Mouse (Mus musculus): ENCODE measurements around the gene Slc30a1. TPM values are rescaled to one million over a fixed set of nuclear protein-coding genes. Genes with fewer than 3 reads are reported as not detected.

The Slc30a1 gene
- total RNA-seq, 2 experiments from 2014 or later, result 35.5 to 37.1 TPM

DNA sequence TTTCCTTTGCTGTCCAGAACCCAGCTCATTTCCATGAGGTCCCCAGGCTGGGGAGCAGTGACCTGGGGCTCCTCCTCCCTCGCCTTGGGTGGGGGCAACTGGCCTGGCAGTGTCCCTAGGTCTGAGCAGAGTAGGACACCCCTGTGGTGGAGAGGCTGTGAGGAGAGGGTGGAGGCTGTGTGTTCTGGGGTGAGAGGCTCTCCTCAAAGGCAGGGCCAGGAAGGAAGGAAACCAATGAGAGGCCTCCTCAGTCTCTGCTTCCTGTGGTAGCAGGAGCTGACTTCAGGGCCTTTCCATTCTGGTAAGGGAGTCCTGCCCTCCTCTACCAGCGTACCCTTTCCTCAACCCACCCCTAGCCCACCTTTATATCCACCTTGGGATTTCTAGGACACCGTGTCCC is 49.7 kb downstream of the Slc30a1 start:
- no peak for TF ChIP-seq CTCF (conservative IDR thresholded peaks at IDR 0.05)
- H3K27ac ChIP-seq, result peak overlapping the region; percentile 72
- H3K4me3 ChIP-seq, result no peak overlapping the region
- DNase-seq (ENCODE audit: low spot score in 2 of 2), result no peak

GRCm38 (mm10) chr1:191956871-191957270 is 50.3 kb downstream of the Slc30a1 start:
- TF ChIP-seq CTCF (conservative IDR thresholded peaks at IDR 0.05), result no peak
- DNase-seq (ENCODE audit: low spot score in 2 of 2), result no peak
- H3K4me3 ChIP-seq, result no peak overlapping the region
- peak overlapping the region; percentile 51; the same call in 1 of the 2 replicates for H3K27ac ChIP-seq

DNA sequence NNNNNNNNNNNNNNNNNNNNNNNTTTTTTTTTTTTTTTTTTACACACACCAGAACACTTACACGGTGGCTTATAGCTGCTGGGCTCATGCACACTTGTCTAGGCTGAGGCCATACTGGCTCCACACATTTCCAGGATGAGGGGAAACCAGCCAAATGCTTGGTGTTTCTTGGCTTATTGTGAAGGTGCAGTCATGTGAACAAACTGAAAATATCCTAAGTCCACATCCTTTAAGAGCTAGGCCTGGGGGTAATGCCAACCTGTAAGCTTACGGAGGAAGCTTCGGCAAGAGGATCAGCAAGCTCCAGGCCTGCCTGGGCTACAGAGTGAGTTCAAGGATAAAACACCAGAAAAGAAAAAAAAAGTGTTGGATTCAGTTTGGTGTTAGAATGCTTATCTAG is 50.8 kb downstream of the Slc30a1 start:
- no peak for DNase-seq (ENCODE audit: low spot score in 2 of 2)
- no peak for TF ChIP-seq CTCF (conservative IDR thresholded peaks at IDR 0.05)
- Histone ChIP-seq H3K4me3 (no peak overlapping the region), H3K27ac (peak overlapping the region; percentile 39; the same call in 1 of the 2 replicates)

DNA sequence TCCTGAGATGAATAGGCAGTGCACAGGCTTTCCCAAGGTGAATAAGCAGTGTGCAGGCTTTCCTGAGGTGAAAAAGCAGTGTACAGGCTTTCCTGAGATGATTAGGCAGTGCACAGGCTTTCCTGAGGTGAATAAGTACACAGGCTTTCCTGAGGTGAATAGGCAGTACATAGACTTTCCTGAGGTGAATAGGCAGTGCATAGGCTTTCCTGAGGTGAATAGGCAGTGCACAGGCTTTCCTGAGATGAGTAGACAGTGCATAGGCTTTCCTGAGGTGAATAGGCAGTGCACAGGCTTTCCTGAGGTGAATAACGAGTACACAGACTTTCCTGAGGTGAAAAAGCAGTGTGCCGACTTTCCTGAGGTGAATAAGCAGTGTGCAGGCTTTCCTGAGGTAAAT is 54.4 kb downstream of the Slc30a1 start:
- no peak for TF ChIP-seq CTCF (conservative IDR thresholded peaks at IDR 0.05)
- no peak for DNase-seq (ENCODE audit: low spot score in 2 of 2)
- Histone ChIP-seq H3K27ac (no peak overlapping the region), H3K4me3 (no peak overlapping the region)

Other genes with a start within 250 kb of the Slc30a1 start
- 100 to 1,000 TPM; 128 to 129 TPM for gene Lpgat1, start 188.9 kb upstream of the Slc30a1 start, total RNA-seq (2021)
- 1 to 10 TPM; 1.0 to 1.3 TPM for gene Nek2, start 85.3 kb upstream of the Slc30a1 start, total RNA-seq (2021)
- under 1 TPM; 0.33 to 0.44 TPM for gene Rd3, start 70.6 kb downstream of the Slc30a1 start, total RNA-seq (2021)
- gene Traf5, start 185.8 kb downstream of the Slc30a1 start, total RNA-seq (2021), result 1 to 10 TPM; 2.0 to 2.7 TPM
- 10 to 100 TPM; 51.1 to 55.7 TPM for gene Rcor3, start 231.3 kb downstream of the Slc30a1 start, total RNA-seq (2021)

Measured in layer of hippocampus, adult 2 months (tissue).